Mouse (Mus musculus): ENCODE data around the gene Ctsd. TPM values are rescaled to one million over a fixed set of nuclear protein-coding genes. Genes with fewer than 3 reads are reported as not detected.

Gene Ctsd
- total and polyA plus RNA-seq, 3 experiments: 883 to 1,120 (median 991) TPM

DNA sequence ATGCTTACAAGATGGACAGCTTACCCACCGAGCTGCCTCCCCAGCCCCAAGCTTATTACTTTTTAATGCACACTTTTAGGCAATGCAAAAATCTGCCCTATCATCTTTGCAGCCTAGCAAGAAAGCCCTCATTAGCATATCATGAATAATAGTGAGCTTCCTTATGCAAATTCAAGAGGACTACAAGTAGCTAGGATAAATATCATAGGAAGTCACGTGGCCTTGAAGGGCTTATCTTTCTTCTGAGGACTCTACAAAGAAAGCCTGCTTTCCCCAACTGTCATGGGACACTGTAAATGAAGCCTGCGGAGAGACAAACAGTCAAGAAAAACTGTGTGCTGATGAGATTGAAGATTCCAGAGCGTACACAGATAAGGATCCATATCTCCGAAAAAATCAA lies 36.3 kb downstream of the Ctsd start:
- peaks cover 2% of the 10 kb centered on the region for H3K4me1 ChIP-seq (ENCODE audit: control insufficient read depth, insufficient read depth, low read length)
- H3K4me3 ChIP-seq: no peak overlapping the region
- no peaks in the 10 kb centered on the region for H3K27me3 ChIP-seq (ENCODE audit: control insufficient read depth, insufficient read depth, low read length)
- DNase-seq: no peak
- TF ChIP-seq POLR2A (IDR thresholded peaks at IDR 0.05; ENCODE audit: insufficient read depth, low read depth, low read length) (no peak), EP300 (IDR thresholded peaks at IDR 0.05; ENCODE audit: insufficient read depth, low read depth, low read length) (no peak), CTCF (IDR thresholded peaks at IDR 0.05) (no peak)
- no peaks in the 10 kb centered on the region for H3K79me2 ChIP-seq (replicated peaks; ENCODE audit: control insufficient read depth, insufficient read depth, low read length)
- intact Hi-C loops (cut with DNase I): no loop called here
- H3K9ac ChIP-seq (ENCODE audit: low read depth, low read length): no peak overlapping the region
- no peak overlapping the region for H3K27ac ChIP-seq
- WGBS: 73% methylated on average over 5 of the region's 5 CpGs
- no peaks in the 10 kb centered on the region for H3K36me3 ChIP-seq (ENCODE audit: control insufficient read depth, insufficient read depth, low read length)

DNA sequence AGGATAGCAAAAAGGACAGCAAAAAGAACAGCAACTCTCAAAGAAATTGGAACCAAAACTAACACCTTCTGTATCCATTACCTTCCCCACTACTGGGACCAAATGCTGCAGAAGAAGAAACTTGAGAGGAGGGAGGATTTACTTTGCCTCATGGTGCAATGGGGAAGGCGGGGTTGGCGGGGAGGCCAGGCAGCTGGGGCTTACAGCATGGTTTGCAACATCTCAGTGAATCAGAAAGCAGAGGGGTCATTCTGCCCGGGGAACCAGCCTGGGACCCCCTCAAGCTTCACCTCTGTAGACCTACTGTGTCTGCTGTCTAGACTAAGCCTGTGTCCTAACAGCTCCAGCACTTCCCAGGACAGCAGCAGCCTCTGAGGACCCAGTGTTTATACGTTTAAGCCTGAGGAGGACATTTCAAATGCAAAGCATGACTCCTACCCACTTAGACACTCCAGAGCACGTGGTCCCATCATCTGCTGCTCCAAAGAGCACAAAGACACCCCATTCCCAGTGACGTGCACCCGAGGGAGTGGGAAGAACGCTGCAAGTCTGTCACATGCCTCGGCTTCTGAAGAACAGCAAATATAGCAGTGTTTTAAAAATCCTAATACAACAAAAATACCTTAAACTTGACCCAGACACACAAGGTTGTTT lies 38.4 kb downstream of the Ctsd start:
- H3K27ac ChIP-seq: no peak overlapping the region
- no peak for DNase-seq
- 53% methylated on average over 9 of the region's 9 CpGs for WGBS
- TF ChIP-seq POLR2A (IDR thresholded peaks at IDR 0.05; ENCODE audit: insufficient read depth, low read depth, low read length) (no peak), CTCF (IDR thresholded peaks at IDR 0.05) (no peak), EP300 (IDR thresholded peaks at IDR 0.05; ENCODE audit: insufficient read depth, low read depth, low read length) (no peak)
- peaks cover 2% of the 10 kb centered on the region for H3K4me1 ChIP-seq (ENCODE audit: control insufficient read depth, insufficient read depth, low read length)
- H3K79me2 ChIP-seq (replicated peaks; ENCODE audit: control insufficient read depth, insufficient read depth, low read length): no peaks in the 10 kb centered on the region
- H3K4me3 ChIP-seq: no peak overlapping the region
- no peaks in the 10 kb centered on the region for H3K36me3 ChIP-seq (ENCODE audit: control insufficient read depth, insufficient read depth, low read length)
- H3K27me3 ChIP-seq (ENCODE audit: control insufficient read depth, insufficient read depth, low read length): no peaks in the 10 kb centered on the region
- intact Hi-C loops (cut with DNase I): no loop called here
- H3K9ac ChIP-seq (ENCODE audit: low read depth, low read length): no peak overlapping the region

DNA sequence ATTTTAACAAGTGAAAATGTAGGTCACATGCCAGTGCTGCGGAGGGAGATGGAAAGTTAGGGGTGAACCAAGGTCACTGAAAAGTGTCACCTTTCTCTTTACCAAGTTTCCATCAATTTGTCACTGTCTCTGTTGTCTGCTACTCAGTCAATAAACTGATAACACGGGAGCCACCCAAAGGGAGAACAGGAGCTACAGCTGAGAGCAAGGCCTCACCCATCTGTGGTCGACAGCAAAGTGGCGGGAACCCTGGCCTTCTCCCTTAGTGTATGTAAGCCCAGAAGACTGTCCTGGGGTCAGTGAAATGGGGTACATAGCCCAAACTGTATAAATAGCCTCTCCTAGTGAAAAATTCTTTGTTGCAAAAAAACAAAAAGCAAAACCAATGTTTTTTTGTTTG lies 40.3 kb downstream of the Ctsd start:
- no peak for TF ChIP-seq EP300 (IDR thresholded peaks at IDR 0.05; ENCODE audit: insufficient read depth, low read depth, low read length)
- TF ChIP-seq POLR2A (IDR thresholded peaks at IDR 0.05; ENCODE audit: insufficient read depth, low read depth, low read length): no peak
- no peak for TF ChIP-seq CTCF (IDR thresholded peaks at IDR 0.05)
- 77% methylated on average over 4 of the region's 4 CpGs for WGBS
- DNase-seq: no peak
- Histone ChIP-seq H3K36me3 (ENCODE audit: control insufficient read depth, insufficient read depth, low read length) (no peaks in the 10 kb centered on the region), H3K9ac (ENCODE audit: low read depth, low read length) (no peak overlapping the region), H3K4me3 (no peak overlapping the region), H3K4me1 (ENCODE audit: control insufficient read depth, insufficient read depth, low read length) (no peaks in the 10 kb centered on the region), H3K27ac (no peak overlapping the region), H3K79me2 (replicated peaks; ENCODE audit: control insufficient read depth, insufficient read depth, low read length) (no peaks in the 10 kb centered on the region), H3K27me3 (ENCODE audit: control insufficient read depth, insufficient read depth, low read length) (no peaks in the 10 kb centered on the region)
- intact Hi-C loops (cut with DNase I): no loop called here

DNA sequence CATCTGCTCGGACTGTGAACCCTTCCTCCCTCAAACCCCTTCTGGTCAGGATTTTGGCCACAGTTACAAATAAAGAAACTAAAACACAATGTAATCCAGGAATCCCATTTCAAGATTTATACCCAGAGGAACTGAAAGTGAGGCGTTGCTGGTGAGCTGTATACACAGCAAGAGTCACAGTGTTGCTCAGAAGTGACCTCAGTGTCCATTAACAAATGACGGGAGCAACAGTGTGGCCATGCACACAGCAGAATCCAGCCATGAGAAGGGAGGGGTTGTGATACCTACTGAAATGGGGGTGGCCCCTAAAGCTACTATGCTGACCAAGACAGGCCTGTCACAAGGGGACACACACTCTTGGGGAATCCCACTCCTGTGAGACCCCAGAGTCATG lies 45.6 kb downstream of the Ctsd start:
- Histone ChIP-seq H3K4me3 (no peak overlapping the region), H3K9ac (ENCODE audit: low read depth, low read length) (no peak overlapping the region), H3K27me3 (ENCODE audit: control insufficient read depth, insufficient read depth, low read length) (no peaks in the 10 kb centered on the region), H3K4me1 (ENCODE audit: control insufficient read depth, insufficient read depth, low read length) (no peaks in the 10 kb centered on the region), H3K36me3 (ENCODE audit: control insufficient read depth, insufficient read depth, low read length) (no peaks in the 10 kb centered on the region), H3K27ac (no peak overlapping the region), H3K79me2 (replicated peaks; ENCODE audit: control insufficient read depth, insufficient read depth, low read length) (no peaks in the 10 kb centered on the region)
- DNase-seq: no peak
- intact Hi-C loops (cut with DNase I): no loop called here
- WGBS: 51% methylated on average over 3 of the region's 3 CpGs
- TF ChIP-seq EP300 (IDR thresholded peaks at IDR 0.05; ENCODE audit: insufficient read depth, low read depth, low read length) (no peak), CTCF (IDR thresholded peaks at IDR 0.05) (no peak), POLR2A (IDR thresholded peaks at IDR 0.05; ENCODE audit: insufficient read depth, low read depth, low read length) (no peak)

DNA sequence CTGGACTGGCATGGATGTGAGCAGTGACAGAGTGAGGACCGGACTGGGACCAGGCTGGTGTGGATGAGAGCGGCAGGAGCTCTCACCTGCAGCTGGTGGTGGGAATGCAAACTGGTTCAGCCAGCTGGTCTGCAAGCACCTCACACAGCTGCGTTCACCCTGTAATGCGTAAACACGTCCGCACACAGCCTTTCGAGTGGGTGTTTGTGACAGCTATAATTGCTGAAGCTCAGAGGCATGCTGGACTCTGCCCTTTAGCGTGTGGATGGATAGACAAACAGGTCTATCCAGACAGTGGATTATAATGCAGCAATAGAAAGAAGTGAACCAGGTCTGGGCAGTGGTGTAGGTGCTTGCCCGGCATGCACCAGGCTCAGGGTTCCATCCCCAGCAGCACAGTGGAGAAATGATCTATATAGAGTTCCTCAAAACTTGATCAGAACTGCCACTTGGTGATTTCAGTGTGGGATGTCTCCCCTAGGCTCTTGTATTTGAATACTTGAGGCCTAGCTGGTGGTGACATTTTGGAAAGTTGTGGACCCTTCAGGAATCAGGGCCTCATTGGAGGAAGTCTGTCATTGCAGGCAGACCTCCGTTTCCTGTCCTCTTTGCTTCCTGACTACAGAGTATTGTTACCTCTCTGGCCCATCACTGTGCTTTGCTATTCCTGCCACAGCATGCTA lies 46.1 kb downstream of the Ctsd start:
- 84% methylated on average over 10 of the region's 10 CpGs for WGBS
- intact Hi-C loops (cut with DNase I): no loop called here
- H3K27ac ChIP-seq: no peak overlapping the region

DNA sequence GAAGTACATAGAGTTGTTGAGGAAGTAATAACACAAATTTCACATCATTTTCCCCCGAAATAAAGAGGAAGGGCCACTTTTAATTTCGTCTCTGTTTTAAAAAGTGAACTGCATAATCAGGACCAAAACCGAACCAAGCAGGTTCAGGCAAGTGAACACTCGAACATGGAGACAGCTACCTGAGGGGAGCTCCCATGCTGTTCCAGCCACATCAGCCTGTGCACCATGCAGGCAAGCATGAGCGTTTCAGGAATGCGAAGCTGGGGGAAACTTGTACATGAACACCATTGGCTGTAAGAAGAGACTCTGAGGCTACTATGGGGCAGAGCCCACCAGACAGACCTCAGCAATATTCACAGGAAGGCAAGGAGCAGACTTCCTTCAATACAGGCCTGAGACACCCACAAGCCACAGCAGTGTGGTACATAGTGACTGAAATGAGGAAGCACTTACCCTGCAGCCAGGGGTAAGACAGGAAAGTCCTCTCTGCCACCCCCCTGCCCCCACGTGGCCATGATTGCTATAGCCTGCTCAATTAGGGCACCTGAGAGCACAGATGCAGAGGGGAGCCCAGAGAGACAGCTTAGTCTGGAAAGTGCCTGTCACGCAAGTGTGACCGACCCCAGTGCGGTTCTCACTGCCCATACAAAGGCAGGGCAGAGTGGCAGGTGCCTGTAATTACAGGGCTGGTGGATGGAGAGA lies 47.4 kb downstream of the Ctsd start:
- peak in 1 of 2 experiments; percentile 37 for DNase-seq
- Histone ChIP-seq H3K4me1 (ENCODE audit: control insufficient read depth, insufficient read depth, low read length) (no peaks in the 10 kb centered on the region), H3K79me2 (replicated peaks; ENCODE audit: control insufficient read depth, insufficient read depth, low read length) (no peaks in the 10 kb centered on the region), H3K27me3 (ENCODE audit: control insufficient read depth, insufficient read depth, low read length) (no peaks in the 10 kb centered on the region), H3K4me3 (no peak overlapping the region), H3K9ac (ENCODE audit: low read depth, low read length) (no peak overlapping the region), H3K27ac (no peak overlapping the region), H3K36me3 (ENCODE audit: control insufficient read depth, insufficient read depth, low read length) (no peaks in the 10 kb centered on the region)
- TF ChIP-seq EP300 (IDR thresholded peaks at IDR 0.05; ENCODE audit: insufficient read depth, low read depth, low read length): no peak
- TF ChIP-seq POLR2A (IDR thresholded peaks at IDR 0.05; ENCODE audit: insufficient read depth, low read depth, low read length): no peak
- no peak for TF ChIP-seq CTCF (IDR thresholded peaks at IDR 0.05)
- intact Hi-C loops (cut with DNase I): no loop called here
- 71% methylated on average over 10 of the region's 10 CpGs for WGBS

More for the DNA sequence above, 46.1 kb downstream of the Ctsd start:
- no peak for DNase-seq
- no peaks in the 10 kb centered on the region for H3K27me3 ChIP-seq (ENCODE audit: control insufficient read depth, insufficient read depth, low read length)
- no peak for TF ChIP-seq CTCF (IDR thresholded peaks at IDR 0.05)
- no peak for TF ChIP-seq EP300 (IDR thresholded peaks at IDR 0.05; ENCODE audit: insufficient read depth, low read depth, low read length)
- TF ChIP-seq POLR2A (IDR thresholded peaks at IDR 0.05; ENCODE audit: insufficient read depth, low read depth, low read length): no peak
- H3K4me3 ChIP-seq: no peak overlapping the region
- H3K4me1 ChIP-seq (ENCODE audit: control insufficient read depth, insufficient read depth, low read length): no peaks in the 10 kb centered on the region
- H3K36me3 ChIP-seq (ENCODE audit: control insufficient read depth, insufficient read depth, low read length): no peaks in the 10 kb centered on the region
- no peak overlapping the region for H3K9ac ChIP-seq (ENCODE audit: low read depth, low read length)
- H3K79me2 ChIP-seq (replicated peaks; ENCODE audit: control insufficient read depth, insufficient read depth, low read length): no peaks in the 10 kb centered on the region
